Mouse (Mus musculus): ENCODE results near the gene Ghitm.
A peak's percentile ranks its signal among the peaks of the same experiment; 100 is the strongest.
"Not testable (repeated sequence)": the region's sequence is repeated elsewhere in the genome, so short reads cannot be mapped to it uniquely, and the experiment has no call there.

Ghitm gene

GRCm38 (mm10) chr14:37135127-37135593 lies at the start of gene Ghitm:
Ghitm (minus strand) TSS chr14:37135272.
- DNase-seq, result peak; percentile 98

DNA sequence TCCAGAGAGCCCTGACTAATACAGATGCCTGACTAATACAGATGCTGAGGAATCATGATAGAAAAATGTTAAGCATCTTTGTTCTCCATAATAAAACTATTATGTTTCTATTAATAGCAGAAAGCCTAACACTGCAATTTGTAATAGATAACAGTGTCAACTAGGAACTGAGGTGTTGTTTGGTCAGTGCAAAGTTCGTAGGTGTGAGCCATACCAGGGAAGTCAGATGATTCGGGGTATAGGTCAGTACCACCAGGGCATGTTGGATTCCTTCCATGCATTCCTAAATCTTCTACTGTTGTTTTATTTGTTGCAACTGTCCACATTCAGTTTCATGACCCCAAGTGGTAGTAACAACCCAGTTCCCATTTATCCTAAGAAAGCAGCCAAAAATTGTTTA lies 49.8 kb upstream of the Ghitm start:
- no peak for DNase-seq

DNA sequence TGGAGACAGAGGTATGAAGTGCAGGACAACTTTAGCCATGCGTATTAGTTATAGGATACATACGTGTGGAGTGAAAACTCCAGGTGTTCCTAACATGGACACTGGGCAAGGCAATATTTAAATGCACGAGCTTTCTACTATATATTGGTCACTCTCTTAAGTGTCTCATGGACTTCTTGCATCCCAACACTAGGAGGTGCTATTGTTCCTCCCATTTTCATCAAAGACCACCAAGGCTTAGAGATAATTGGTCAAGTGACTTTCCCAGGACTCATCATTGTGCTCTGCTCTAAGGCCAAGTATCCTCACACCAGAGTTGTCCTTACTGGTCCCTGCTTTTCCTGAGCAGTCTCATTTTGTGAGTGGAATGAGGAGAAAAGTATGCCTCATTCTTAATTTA lies 39.4 kb upstream of the Ghitm start:
- DNase-seq, result no peak

DNA sequence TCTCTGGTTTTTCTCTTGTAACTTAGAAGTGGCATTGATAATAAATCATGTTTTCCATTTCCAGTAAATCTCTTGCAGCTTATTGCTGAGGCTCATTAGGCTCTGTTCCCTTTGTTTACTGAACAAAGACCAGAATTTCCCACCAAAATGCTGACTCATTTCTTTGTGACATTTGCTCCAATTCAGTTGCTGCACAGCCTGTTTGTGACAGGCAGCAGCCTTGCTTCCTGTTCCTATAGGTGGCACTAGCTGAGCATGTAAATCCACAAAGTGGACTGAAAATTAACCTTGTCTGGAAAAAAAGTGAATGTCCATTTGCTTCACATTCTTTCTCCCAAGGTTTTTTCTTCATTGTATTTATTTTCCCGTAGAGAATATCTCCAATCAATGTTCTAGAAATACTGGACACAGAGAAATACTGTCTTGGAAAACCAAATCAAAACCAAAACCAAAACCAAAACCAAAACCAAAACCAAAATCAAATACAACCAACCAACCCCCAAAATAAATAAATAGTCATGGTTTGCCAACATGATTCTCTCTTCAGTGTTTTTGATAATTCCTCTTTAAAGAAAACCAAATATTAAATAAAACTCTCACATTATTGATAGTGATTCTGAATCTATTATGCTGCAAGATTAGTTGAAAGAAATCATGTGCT lies 30.3 kb upstream of the Ghitm start:
- DNase-seq, result no peak

GRCm38 (mm10) chr14:37164392-37165032 lies 29.4 kb upstream of the Ghitm start:
- DNase-seq, result no peak

- DNase-seq, result no peak
Measured at GRCm38 (mm10) chr14:37163277-37163956, 28.3 kb upstream of the Ghitm start.

DNA sequence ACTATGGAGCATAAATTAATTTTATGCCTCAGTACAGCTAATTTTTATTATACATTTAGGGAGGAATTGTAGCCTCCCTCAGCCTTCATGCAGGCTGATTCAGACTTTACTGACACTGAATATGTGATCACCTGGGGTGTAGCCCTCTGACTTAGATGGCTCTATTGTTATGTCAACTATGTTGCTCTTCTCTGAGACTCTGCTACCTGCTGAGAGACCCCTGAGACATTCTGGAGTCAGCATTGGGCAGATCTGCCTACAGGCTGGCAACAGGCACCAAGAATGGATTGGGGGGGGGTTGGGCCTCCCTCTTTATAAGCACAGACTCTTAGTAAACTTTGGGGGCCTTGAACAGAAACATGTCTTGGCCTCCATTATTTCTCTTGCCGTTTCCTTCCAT lies 19.3 kb upstream of the Ghitm start:
- no peak for DNase-seq

DNA sequence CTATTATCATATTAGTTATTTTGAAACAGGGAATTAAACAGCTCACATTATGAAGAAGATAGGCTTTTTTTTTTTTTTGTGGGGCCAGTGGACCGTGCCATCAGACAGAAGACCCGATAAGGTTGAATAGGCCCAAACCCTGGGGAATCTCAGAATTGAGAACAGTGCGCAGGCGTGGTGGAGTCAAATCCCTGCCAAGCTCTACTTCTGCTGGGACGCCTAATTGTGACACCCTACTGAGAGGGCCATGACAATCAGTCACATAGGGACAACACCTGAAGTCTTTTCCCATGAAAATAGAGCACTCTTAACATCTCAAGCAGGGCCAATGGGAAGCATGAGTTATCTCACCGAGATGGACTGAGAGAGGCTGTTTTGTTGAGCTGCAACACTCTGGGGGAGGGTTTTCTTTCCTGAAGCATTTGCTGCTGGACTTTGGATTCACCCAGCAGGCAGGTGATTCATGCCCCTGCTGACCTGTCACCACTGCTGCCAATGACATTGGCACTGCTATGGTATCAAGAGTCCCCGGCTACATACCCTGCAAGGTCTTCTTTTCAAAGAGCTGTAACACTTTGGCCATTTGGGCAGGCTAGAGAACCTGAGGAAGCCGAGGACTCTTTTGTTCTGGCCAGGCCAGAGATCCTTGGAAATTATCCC lies 4.1 kb upstream of the Ghitm start:
- peak; percentile 23 to 51 for DNase-seq

DNA sequence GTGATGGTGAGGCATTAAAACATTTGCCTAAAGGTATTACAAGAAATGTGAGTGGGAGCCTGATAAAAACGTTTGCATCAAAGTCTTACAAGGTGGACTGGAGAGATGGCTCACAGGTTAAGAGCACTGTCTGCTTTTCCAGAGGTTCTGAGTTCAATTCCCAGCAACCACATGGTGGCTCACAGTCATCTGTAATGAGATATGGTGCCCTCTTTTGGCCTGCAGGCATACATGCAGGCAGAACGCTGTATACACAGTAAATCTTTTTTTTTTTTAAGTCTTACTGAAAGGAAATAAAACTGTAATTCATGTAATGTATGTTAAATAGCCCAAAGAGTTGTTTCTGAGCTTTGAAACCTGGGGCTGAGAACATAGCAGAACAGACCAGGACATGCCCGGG lies 2.5 kb upstream of the Ghitm start:
- DNase-seq, result not testable (repeated sequence)

DNA sequence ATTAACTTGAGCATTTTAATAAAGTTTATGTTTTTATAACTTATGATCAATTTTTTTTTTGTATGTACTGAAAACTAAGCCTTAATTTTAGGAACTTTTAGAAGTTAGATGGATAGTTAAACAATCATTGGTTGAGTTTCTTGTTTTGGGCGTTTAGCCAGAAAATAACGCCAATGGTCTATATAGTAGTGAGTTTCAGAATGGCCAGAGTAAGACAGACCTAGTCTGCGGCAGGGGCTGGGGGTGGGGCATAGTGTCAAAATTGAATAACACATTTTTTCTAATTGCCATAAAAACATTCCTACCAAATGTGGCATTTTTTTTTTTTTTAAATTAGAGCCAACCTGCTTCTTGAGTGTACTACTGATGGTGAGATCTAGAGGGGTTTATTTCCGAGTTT lies 1.0 kb upstream of the Ghitm start:
- DNase-seq, result no peak

- no peak for DNase-seq
Measured at GRCm38 (mm10) chr14:37135671-37136070, 599 bp upstream of the Ghitm start.

DNA sequence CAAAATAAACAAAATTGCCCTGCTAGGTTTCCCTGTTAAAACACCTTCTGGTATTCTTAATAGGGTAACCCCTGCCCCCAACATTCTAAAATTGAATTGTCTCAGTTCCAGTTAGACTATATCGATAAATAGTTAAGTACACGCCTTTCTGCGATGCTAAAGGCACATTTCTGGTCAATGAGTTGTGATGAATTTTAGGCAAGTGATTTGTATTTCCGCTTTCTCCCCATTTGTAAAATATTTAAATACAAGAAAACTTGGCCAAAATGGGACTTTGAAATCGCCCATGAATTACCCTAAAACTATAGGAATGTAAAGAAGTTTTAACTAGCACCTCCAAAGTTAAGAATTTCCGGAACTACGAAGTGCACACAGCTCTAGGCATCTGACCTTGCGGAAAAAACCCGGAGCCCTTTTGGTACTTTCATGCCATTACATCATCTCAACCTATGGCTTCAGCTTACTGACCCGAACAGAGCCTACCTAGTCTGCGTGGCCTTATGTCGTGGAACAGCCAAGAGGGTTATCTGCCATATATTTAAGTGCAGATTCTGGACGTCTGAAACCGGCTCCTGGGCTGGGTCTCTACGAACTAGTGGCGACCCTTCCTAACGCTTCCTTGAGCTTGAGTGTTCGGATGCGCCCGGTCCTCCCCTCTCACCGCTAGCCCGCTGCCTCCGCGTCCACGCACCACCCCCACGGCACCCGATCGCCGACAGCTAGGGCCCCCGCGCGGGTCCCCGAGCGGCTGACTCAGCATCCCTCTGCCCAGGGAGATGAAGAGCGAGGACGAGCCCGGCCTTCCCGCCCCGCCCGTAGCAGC lies 557 bp downstream of the Ghitm start:
- DNase-seq, result no peak

DNA sequence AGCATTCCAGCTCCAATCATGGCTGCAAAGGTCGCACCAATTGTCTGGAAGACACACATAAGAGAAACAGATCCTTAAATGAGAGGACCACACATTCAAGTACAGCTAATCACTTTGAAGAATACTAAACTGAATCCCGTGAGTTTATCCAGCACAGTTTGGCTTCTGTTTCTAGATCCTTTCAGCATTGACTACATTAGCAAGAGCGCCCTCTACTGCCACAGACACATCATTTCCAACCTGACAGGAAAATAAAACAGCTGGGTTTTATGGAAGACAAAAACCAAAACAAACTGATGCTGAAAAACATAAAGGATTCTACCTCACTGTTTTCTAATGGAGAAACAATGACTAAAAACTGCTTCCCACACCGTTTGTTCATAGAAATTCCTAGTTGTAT lies 7.4 kb downstream of the Ghitm start:
- DNase-seq, result peak in 1 of 2 experiments; percentile 68

DNA sequence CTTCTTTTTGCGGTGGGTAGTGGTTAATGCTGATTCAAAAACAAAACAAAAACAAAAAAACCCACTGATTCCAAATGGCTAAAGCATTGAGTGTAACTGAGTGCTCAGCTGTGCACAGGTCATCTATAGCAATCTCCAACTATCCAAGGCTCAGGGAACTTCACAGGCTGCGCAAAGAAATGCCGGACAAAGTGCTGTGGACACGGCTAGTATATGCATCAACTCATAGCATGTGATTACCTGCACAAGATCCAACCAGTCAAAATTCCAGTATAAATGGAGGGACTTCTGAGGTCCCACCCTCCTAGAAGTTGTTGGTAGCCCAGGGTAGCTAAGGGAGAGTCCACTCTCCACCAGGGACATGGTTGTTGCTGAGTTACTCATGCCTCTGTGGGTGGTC lies 15.8 kb downstream of the Ghitm start:
- no peak for DNase-seq

DNA sequence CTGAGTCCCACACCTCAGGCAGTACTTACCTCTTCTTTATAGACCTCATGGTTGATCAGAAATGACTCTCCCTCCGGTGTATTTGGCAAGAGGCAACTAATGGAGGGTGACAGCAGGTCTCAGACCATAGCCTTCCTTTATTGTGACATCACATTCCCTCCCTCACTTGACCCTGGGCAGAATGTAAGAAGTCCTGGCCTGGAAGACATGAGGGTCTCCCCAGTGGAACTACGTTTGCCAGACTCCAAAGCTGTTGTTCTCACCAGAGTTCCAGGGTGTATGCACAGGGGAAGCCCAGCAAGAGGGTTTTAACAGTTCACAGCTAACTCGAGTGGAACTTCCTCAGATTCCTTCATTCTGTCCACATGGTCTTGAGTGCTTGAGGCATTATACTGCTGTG lies 21.1 kb downstream of the Ghitm start, which contains the start of gene 2610528A11Rik:
TSS of gene 2610528A11Rik (minus strand) at position 101 of the 400 bp plus-strand sequence.
- no peak for DNase-seq

DNA sequence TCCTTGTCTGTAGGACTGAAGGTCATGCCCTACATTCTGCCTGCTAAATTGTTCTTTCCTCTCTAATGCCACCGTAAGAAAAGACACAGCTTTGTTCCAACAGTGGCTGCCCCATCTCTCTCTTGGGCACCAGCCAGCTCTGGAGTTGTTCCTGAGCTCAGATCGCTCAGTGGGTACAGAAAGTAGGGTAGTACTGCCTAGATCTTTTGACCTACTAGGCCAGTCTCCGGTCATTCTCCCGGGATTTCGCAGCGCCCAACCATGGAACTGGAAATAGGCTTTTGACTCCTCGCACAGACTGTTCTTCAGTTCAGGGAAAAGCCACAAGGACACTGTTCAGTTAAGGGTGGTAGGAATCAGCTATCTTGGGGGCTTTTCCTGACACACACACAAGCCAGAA lies 22.1 kb downstream of the Ghitm start:
- DNase-seq, result peak in 1 of 2 experiments; percentile 46

GRCm38 (mm10) chr14:37111371-37111770 lies 23.7 kb downstream of the Ghitm start:
- DNase-seq, result no peak

- no peak for DNase-seq
Measured at GRCm38 (mm10) chr14:37110456-37110855, 24.6 kb downstream of the Ghitm start.

DNA sequence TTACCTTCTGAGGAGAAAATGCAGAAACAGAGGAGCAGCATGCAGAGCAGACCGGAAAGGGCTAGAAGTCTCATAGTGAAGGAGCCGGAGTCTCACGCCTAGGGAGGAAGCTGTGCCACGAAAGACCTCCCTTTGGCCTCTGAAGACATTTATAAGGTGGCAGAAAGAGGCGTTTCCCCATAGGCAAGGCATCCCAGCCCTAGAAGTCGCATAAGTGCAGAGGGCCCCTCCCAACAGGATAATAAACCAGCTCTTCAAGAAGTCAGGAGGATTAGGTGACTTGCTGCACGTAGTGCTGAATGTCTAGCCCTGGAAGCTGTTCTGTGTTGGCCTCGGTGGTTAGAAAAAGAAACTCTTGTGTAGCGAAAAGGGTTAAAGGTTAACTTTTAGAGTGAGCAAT lies 25.1 kb downstream of the Ghitm start:
- DNase-seq, result no peak

DNA sequence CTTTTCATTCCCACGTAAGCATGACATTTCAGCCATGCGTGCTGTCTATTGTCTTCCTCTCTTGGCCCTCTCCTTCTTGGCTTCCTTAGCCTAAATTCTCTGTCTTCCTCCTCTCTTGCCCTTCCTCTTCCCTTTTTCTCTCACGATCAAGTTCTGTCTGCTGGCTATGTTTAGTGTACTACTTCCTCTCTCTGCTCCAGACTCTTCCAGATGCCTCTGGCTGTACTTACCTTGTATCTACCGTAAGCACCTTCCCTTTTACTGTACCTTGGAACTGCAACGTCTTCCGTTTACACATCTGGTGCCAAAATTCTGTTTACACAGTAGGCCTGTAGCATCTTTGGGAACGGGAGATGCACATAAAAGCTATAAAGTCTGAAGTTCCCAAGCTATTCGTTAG lies 25.6 kb downstream of the Ghitm start:
- no peak for DNase-seq

DNA sequence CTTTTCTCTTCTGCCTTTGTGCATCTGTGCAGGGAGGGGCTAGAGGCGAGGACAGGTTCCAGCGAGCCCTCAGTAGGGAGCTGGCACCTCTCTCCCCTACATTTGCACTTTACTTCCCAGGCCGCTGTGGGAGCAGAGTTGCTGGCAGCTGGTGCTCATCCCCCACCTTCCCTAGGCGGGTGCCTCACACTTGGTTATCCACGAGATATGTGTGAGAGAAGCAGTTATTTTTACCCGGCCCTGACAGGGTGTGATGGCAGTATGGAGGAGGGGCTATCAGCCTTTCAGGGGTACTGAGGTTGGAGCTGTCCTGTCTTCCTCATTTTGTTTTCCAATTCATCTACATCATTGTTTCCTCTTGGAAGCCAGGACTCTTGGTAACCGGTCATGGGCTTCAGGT lies 29.2 kb downstream of the Ghitm start:
- DNase-seq, result no peak

- peak; percentile 62 to 76 for DNase-seq
Measured at GRCm38 (mm10) chr14:37104747-37105146, 30.3 kb downstream of the Ghitm start.

DNA sequence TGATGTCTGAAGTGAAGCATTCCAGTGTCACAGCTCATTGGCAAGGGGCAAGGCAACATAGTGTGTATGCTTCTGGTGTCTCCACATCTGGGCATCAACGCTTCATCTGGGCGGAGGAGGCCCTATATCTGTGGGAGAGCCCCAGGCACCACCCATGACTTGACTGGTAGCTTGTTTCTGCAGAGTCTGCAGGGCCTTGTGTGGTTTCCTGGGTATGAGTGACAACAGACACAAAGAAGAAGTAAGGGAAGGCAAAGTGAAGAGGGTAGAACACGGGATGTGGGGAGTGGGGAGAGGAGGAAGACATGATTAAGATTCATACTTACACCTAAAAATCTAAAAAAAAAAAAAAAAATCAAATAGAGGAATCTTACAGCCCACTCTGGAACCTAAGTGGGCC lies 32.6 kb downstream of the Ghitm start:
- no peak for DNase-seq
